Mouse (Mus musculus): ENCODE data around the gene Ppp2r3d.

DNA sequence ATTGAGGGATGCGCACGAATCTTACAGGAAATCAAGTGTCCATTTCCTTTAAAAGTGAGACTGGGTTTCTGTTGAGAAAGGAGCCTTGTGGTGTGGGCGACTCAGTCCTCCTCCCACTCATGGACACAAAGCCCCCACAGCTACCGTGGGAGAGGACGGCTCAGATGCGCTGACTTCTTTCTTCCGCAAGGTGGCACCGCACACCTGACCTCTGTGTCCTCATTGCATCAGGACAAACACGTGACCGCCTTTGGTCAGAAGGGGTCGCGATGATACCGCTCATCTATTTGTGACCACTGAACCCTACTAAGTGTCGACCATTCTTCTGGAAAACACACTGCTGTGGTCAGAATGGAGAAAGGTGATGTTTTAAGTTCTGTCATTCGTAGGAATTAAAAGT lies 1.0 kb downstream of the Ppp2r3d start:
- no peak for TF ChIP-seq CTCF (IDR thresholded peaks at IDR 0.05; ENCODE audit: insufficient read depth, low read depth, low read length)
- TF ChIP-seq POLR2A (IDR thresholded peaks at IDR 0.05; ENCODE audit: insufficient read depth, low read depth, low read length), result no peak
